Mouse (Mus musculus): Measurements from ENCODE around the gene Epn2. TPM values are rescaled to one million over a fixed set of nuclear protein-coding genes. Genes with fewer than 3 reads are reported as not detected.
A peak's percentile ranks its signal among the peaks of the same experiment; 100 is the strongest.

The Epn2 gene
- total and polyA plus RNA-seq, 3 experiments = 8.6 to 12.5 TPM; not detected in 1

DNA sequence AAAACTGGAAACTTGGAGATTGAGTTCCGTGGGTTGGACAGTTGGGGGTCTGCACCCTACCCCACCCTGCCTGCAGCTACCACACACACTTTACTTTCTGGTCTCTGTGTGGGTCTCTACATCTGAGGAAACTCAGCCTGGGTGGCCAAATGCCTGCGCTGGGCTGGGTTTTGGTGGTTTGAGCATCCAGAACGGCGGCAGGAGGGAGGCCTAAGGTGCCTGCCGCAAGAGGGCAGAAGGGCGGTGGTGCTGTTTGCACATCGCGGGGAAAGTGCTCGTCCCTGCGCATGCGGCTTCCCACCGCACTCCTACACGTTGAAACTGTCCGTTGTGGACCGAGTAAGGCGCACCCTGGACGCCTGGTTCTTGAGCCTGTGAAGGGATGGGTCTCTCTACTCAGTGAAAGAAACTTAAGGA, 40.8 kb upstream of the Epn2 start (continued):
- no peak for TF ChIP-seq USF1 (IDR thresholded peaks at IDR 0.05; ENCODE audit: low read depth, low read length)

DNA sequence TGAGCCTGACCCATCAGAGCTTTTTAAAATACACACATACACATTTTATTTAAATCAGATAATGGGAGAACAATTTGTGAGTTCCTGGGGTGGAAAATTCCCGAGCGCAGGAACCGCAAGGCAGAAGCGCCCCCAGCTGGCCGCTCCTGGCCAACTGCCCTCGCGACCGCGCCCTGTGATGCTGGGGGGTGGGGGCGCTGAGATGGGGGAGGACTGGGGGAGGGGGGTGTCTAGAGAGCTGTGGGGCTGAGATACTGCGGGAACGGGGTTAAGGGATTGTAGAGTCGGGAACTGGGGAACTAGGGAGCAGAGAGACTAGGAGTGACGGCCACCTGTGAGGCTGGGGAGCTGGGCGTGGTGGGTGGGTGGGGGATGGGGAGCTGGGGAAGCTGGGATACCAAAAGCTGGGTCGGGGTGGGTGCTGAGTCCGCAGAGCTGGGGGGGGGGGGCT, 40.3 kb upstream of the Epn2 start:
- Histone ChIP-seq H3K4me1 (ENCODE audit: control insufficient read depth in 1 of 2, insufficient read depth in 2 of 2, low read length in 2 of 2) (no peaks in the 10 kb centered on the region), H3K27ac (ENCODE audit: control insufficient read depth, low read depth, low read length) (no peak overlapping the region), H3K9ac (ENCODE audit: control insufficient read depth, low read depth, low read length, poor library complexity, severe bottlenecking) (0 out of 2 replicates have a peak overlapping the region, but pooled peaks have one; percentile 3), H3K36me3 (ENCODE audit: control insufficient read depth in 1 of 2, insufficient read depth in 2 of 2, low read length in 2 of 2) (no peaks in the 10 kb centered on the region), H3K9me3 (replicated peaks; ENCODE audit: insufficient read depth, low read length) (no peaks in the 10 kb centered on the region), H3K79me2 (ENCODE audit: control insufficient read depth, insufficient read depth, low read length, poor library complexity) (no peaks in the 10 kb centered on the region), H3K27me3 (ENCODE audit: control insufficient read depth in 1 of 2, insufficient read depth in 2 of 2, low read length in 2 of 2) (no peaks in the 10 kb centered on the region; a peak in 1 of 4 replicates), H3K4me3 (ENCODE audit: control insufficient read depth in 1 of 2, insufficient read depth in 1 of 2, low read depth in 2 of 2, low read length in 2 of 2) (peak overlapping the region in 1 of 2 experiments; percentile 2; a peak in 1 of 4 replicates)
- peak; percentile 27 for DNase-seq (ENCODE audit: low read depth, low spot score)
- TF ChIP-seq ETS1 (IDR thresholded peaks at IDR 0.05; ENCODE audit: low read depth, low read length) = no peak
- no peak for TF ChIP-seq NRF1 (IDR thresholded peaks at IDR 0.05; ENCODE audit: insufficient read depth, low read depth, low read length, poor library complexity, severe bottlenecking)
- TF ChIP-seq RAD21 (IDR thresholded peaks at IDR 0.05; ENCODE audit: low read depth, low read length) = peak; percentile 51
- peak; percentile 50 for TF ChIP-seq SMC3 (IDR thresholded peaks at IDR 0.05; ENCODE audit: low read depth, low read length)
- TF ChIP-seq POLR2AphosphoS2 (IDR thresholded peaks at IDR 0.05; ENCODE audit: low read length) = no peak
- no peak for TF ChIP-seq CHD1 (IDR thresholded peaks at IDR 0.05; ENCODE audit: low read depth, low read length)
- peak; percentile 55 for TF ChIP-seq ZC3H11A (IDR thresholded peaks at IDR 0.05; ENCODE audit: low read depth, low read length)
- no peak for TF ChIP-seq MAX (IDR thresholded peaks at IDR 0.05; ENCODE audit: low read length)
- TF ChIP-seq UBTF (IDR thresholded peaks at IDR 0.05; ENCODE audit: borderline replicate concordance, insufficient read depth, low read depth, low read length) = no peak
- TF ChIP-seq TCF12 (IDR thresholded peaks at IDR 0.05; ENCODE audit: low read depth, low read length) = no peak
- peak; percentile 22; the same call in 1 of the 2 replicates for TF ChIP-seq MAZ (IDR thresholded peaks at IDR 0.05; ENCODE audit: low read depth, low read length)
- no peak for TF ChIP-seq E2F4 (IDR thresholded peaks at IDR 0.05; ENCODE audit: borderline replicate concordance, low read depth, low read length)
- TF ChIP-seq MAFK (IDR thresholded peaks at IDR 0.05; ENCODE audit: borderline replicate concordance, low read depth, low read length) = no peak
- peak; percentile 12 to 81 (median 54); a peak in 5 of 6 replicates for TF ChIP-seq CTCF (IDR thresholded peaks at IDR 0.05 in 2 of 3, conservative IDR thresholded peaks at IDR 0.05 in 1 of 3; ENCODE audit: control insufficient read depth in 1 of 3, insufficient read depth in 1 of 3, low read depth in 2 of 3, low read length in 3 of 3, poor library complexity in 1 of 3, severe bottlenecking in 1 of 3)

DNA sequence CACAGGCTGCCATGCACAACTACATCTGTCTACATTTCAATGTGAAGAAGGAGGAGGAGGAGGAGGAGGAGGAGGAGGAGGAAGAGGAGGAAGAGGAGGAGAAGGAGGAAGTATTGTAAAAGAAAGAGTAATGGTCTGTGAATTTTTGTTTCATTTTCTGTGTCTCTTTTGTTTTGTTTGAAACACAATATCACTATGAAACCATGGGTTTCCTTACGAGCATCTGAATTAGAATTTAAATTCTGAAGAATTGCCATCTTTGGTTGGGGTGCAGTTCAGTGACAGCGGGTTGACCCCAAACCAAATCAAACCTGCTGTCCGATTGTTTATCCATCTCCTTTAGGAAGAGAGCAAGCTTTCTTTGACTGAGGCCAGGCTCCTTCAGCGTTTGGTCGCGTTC, 39.9 kb upstream of the Epn2 start:
- H3K36me3 ChIP-seq (ENCODE audit: control insufficient read depth in 1 of 2, insufficient read depth in 2 of 2, low read length in 2 of 2) = no peaks in the 10 kb centered on the region
- no peak for DNase-seq (ENCODE audit: low read depth, low spot score)
- H3K4me3 ChIP-seq (ENCODE audit: control insufficient read depth in 1 of 2, insufficient read depth in 1 of 2, low read depth in 2 of 2, low read length in 2 of 2) = peak overlapping the region in 1 of 2 experiments; percentile 2; a peak in 1 of 4 replicates
- no peaks in the 10 kb centered on the region for H3K4me1 ChIP-seq (ENCODE audit: control insufficient read depth in 1 of 2, insufficient read depth in 2 of 2, low read length in 2 of 2)
- no peaks in the 10 kb centered on the region for H3K79me2 ChIP-seq (ENCODE audit: control insufficient read depth, insufficient read depth, low read length, poor library complexity)
- no peaks in the 10 kb centered on the region; a peak in 1 of 4 replicates for H3K27me3 ChIP-seq (ENCODE audit: control insufficient read depth in 1 of 2, insufficient read depth in 2 of 2, low read length in 2 of 2)
- no peak overlapping the region for H3K27ac ChIP-seq (ENCODE audit: control insufficient read depth, low read depth, low read length)
- no peaks in the 10 kb centered on the region for H3K9me3 ChIP-seq (replicated peaks; ENCODE audit: insufficient read depth, low read length)
- H3K9ac ChIP-seq (ENCODE audit: control insufficient read depth, low read depth, low read length, poor library complexity, severe bottlenecking) = 0 out of 2 replicates have a peak overlapping the region, but pooled peaks have one; percentile 3
- no peak for TF ChIP-seq EP300 (IDR thresholded peaks at IDR 0.05; ENCODE audit: low read depth in 1 of 2, low read length in 2 of 2)
- TF ChIP-seq POLR2A (IDR thresholded peaks at IDR 0.05; ENCODE audit: control insufficient read depth in 1 of 2, insufficient read depth in 1 of 2, low read depth in 1 of 2, low read length in 2 of 2, poor library complexity in 1 of 2) = no peak
- TF ChIP-seq MEF2A (IDR thresholded peaks at IDR 0.05; ENCODE audit: extremely low read depth, insufficient replicate concordance, low read depth, low read length, poor library complexity, severe bottlenecking) = no peak
- no peak for TF ChIP-seq UBTF (IDR thresholded peaks at IDR 0.05; ENCODE audit: borderline replicate concordance, insufficient read depth, low read depth, low read length)
- TF ChIP-seq TAL1 (IDR thresholded peaks at IDR 0.05; ENCODE audit: low read length) = no peak
- no peak for TF ChIP-seq MAX (IDR thresholded peaks at IDR 0.05; ENCODE audit: low read length)
- no peak for TF ChIP-seq JUND (IDR thresholded peaks at IDR 0.05; ENCODE audit: low read depth, low read length)
- TF ChIP-seq GABPA (IDR thresholded peaks at IDR 0.05; ENCODE audit: low read depth, low read length) = no peak
- no peak for TF ChIP-seq BHLHE40 (IDR thresholded peaks at IDR 0.05; ENCODE audit: borderline replicate concordance, low read depth, low read length)
- TF ChIP-seq POLR2AphosphoS2 (IDR thresholded peaks at IDR 0.05; ENCODE audit: low read length) = no peak
- TF ChIP-seq TCF12 (IDR thresholded peaks at IDR 0.05; ENCODE audit: low read depth, low read length) = no peak
- no peak for TF ChIP-seq NRF1 (IDR thresholded peaks at IDR 0.05; ENCODE audit: insufficient read depth, low read depth, low read length, poor library complexity, severe bottlenecking)
- TF ChIP-seq CHD1 (IDR thresholded peaks at IDR 0.05; ENCODE audit: low read depth, low read length) = no peak
- no peak for TF ChIP-seq ZNF384 (IDR thresholded peaks at IDR 0.05; ENCODE audit: low read depth, low read length)
- no peak for TF ChIP-seq SMC3 (IDR thresholded peaks at IDR 0.05; ENCODE audit: low read depth, low read length)
- TF ChIP-seq ZKSCAN1 (IDR thresholded peaks at IDR 0.05; ENCODE audit: low read depth, low read length) = no peak
- TF ChIP-seq USF1 (IDR thresholded peaks at IDR 0.05; ENCODE audit: low read depth, low read length) = no peak
